Mouse (Mus musculus) frontal cortex, postnatal 36 days (tissue): Measurements from ENCODE around the gene Tmsb15l.
"Not testable (repeated sequence)": the region's sequence is repeated elsewhere in the genome, so short reads cannot be mapped to it uniquely, and the experiment has no call there.

Source experiments
- DNase-seq, 2 experiments: peaks; one replicate each; pipeline ENCODE4 v3.0.0; 2022; ENCODE audit warnings: low spot score in 2 of 2

The Tmsb15l gene

GRCm38 (mm10) chrX:136976424-136977084 is at the start of gene Tmsb15l, which contains the start of gene Tmsb15b1:
Gene Tmsb15l (minus strand): TSS chrX:136976869.
Gene Tmsb15b1 (minus strand): TSS chrX:136976874.
- DNase-seq: peak in 1 of 2 experiments; percentile 76

GRCm38 (mm10) chrX:137019310-137019709 is 42.6 kb upstream of the Tmsb15l start:
- peak; percentile 30 to 54 for DNase-seq

GRCm38 (mm10) chrX:137017668-137018067 is 41.0 kb upstream of the Tmsb15l start:
- no peak for DNase-seq

- peak in 1 of 2 experiments; percentile 62 for DNase-seq
These were observed 38.5 kb upstream of the Tmsb15l start for GRCm38 (mm10) chrX:137015099-137015709.

- no peak for DNase-seq
These were observed 19.6 kb upstream of the Tmsb15l start for GRCm38 (mm10) chrX:136996256-136996655.

- DNase-seq: peak in 1 of 2 experiments; percentile 28
These were observed 17.0 kb upstream of the Tmsb15l start for GRCm38 (mm10) chrX:136993641-136994040.

GRCm38 (mm10) chrX:136992978-136993547 is 16.4 kb upstream of the Tmsb15l start, which contains the start of gene Zcchc18:
Gene Zcchc18 (plus strand): TSS chrX:136993155.
- DNase-seq: peak; percentile 82 to 85

GRCm38 (mm10) chrX:136992191-136992965 is 15.7 kb upstream of the Tmsb15l start:
- DNase-seq: no peak

- DNase-seq: no peak
These were observed 14.6 kb upstream of the Tmsb15l start for GRCm38 (mm10) chrX:136991274-136991673.

GRCm38 (mm10) chrX:136986039-136986438 is 9.4 kb upstream of the Tmsb15l start:
- DNase-seq: no peak

GRCm38 (mm10) chrX:136978616-136979015 is 1.9 kb upstream of the Tmsb15l start:
- no peak for DNase-seq

- not testable (repeated sequence) for DNase-seq
These were observed 1.3 kb downstream of the Tmsb15l start, which contains the start of gene Tmsb15b2 for GRCm38 (mm10) chrX:136975397-136975796. Gene Tmsb15b2 (minus strand): TSS chrX:136975497.

GRCm38 (mm10) chrX:136959688-136960087 is 17.0 kb downstream of the Tmsb15l start:
- peak in 1 of 2 experiments; percentile 5 for DNase-seq

GRCm38 (mm10) chrX:136958300-136958699 is 18.4 kb downstream of the Tmsb15l start:
- DNase-seq: not testable (repeated sequence)

GRCm38 (mm10) chrX:136957583-136958279 is 18.9 kb downstream of the Tmsb15l start:
- DNase-seq: peak; percentile 63 to 78

- DNase-seq: no peak
These were observed 38.7 kb downstream of the Tmsb15l start for GRCm38 (mm10) chrX:136937985-136938384.

- DNase-seq: no peak
These were observed 49.6 kb downstream of the Tmsb15l start, which contains the start of gene H2bfm for GRCm38 (mm10) chrX:136927031-136927430. Gene H2bfm (plus strand): TSS chrX:136927325.

- no peak for DNase-seq
These were observed 50.8 kb downstream of the Tmsb15l start for GRCm38 (mm10) chrX:136925863-136926262.
